Mouse (Mus musculus) left cerebral cortex, adult 8-10 months (tissue): Measurements from ENCODE around the gene Prn. TPM values are rescaled to one million over a fixed set of nuclear protein-coding genes. Genes with fewer than 3 reads are reported as not detected.

ENCODE experiments used
- DNase-seq, 2 experiments: peaks; one replicate each; pipeline ENCODE4 v3.0.0; 2022; ENCODE audit warnings: low spot score in 2 of 2
- total RNA-seq, 4 experiments: library from RNA; stranded (reverse); gene quantifications; 2 replicates each; pipeline ENCODE4 v1.2.4; 2022

Prn gene
- total RNA-seq, 4 experiments from 2014 or later, result not detected

DNA sequence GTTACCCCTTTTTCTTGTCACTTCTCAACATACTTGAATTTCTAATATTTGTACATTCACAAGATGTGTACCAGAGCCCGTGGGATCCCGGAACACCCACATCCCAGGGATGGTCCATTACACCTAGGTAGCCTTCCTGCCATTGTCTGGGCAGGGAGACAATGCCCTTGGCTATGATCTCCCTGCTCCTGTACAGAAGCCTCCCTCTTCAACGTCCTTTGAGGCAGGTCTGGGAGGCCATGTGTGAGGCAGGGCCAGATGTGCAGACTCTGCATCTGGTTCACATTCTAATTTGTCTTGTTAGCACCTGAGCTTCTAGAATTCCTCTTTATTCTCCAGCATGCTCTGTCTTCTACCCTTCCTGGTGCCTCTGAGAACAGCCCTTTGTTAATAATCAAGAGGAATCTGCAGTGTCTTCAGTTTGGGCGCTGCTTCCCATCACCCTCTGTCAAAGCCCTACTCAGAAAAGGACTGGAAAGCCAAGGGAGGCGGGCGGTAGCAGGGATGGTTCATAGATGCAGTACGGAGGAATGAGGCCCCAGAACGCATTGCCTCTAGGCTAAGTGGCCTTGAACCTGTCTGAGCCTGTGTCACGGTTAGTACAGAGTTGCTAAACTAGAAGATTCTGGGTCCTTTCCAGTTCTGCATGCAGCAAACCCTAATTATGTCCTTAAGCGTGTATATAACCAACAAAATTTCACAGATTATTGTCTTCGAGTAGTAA, 39.3 kb downstream of the Prn start:
- no peak for DNase-seq

DNA sequence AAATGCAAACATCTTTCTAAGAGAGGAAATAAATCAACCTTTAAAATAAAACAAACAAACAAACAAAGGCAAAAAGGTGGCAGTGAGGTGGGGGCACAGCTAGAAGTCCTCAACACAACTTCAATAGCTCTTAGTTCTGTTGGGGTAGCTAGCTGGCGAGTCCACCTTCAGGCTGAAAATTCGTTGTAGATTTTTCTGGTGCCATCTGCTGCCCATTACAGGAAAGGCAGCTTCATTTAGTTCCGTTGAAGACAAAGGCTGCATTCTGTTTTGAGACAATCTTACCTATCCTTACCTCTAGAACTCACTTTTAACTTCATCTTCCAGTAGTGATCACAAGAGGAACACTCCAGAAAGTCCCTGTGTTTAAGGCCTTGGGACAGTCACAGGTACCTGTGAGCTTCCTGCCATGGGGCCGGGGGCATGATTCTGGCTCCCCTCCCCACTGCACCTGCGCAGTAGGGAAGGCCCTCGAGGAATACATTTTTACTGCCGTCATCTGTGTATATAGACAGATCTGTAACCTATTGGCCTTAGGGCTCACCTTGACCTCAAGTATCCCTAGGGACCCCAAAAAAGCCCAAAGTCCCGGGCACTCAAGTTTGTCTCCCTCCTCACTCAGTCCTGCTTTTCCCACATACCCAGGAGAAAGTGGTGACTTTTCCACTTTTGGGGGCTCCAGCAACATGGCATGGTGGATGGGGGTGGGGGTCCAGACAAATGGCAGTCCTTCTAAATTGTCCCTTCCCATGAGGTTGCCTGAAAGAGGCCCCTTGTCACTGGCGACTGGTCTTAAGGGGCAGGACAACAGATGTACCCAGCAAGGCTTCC, 40.2 kb downstream of the Prn start:
- no peak for DNase-seq

DNA sequence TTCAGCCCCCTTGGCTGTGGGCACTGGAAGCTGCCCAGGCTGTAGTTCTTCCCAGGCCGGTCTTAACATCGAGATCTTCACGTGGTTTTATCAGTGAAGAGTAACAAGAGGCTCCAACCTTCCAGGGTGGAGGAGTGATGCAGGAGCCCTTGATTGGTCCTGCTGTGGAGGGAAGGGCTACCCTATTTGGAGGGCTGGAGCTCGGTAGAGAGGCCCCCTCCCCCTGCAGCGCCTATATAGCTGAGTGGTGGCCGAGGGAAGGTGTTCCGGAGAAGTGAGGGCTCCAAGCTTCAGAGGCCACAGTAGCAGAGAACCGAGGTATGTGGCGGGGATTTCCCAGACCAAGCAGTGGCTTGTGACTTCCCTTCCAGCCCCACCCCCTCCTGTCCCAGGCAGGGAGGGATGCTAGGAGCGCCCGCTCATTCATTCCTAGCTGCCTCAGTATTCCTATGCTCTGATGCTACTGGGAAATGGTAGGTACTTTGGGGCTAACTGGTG, 40.9 kb downstream of the Prn start, which contains the start of gene Prnd:
TSS of gene Prnd (plus strand) at position 264 of the 498 bp plus-strand sequence.
- no peak for DNase-seq

DNA sequence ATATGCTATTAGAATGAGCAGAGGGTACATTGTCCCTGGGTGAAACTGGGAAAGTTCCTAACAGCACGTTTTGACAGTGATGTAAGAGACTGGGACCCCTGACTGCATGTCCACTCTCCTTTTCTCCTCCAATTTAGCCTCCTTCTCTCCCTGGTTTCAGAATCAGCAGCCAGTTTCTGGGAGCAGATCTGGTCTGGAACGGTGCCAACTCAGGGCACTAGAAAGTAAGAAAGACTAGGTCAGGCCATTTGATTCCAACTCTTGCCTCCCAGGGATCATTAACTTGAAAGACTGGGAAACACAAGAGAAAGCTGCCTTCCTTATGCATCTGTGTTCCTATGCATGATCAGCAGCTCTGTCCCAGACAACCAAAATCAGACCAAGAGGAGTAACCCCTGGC, 42.7 kb downstream of the Prn start:
- DNase-seq, result no peak

DNA sequence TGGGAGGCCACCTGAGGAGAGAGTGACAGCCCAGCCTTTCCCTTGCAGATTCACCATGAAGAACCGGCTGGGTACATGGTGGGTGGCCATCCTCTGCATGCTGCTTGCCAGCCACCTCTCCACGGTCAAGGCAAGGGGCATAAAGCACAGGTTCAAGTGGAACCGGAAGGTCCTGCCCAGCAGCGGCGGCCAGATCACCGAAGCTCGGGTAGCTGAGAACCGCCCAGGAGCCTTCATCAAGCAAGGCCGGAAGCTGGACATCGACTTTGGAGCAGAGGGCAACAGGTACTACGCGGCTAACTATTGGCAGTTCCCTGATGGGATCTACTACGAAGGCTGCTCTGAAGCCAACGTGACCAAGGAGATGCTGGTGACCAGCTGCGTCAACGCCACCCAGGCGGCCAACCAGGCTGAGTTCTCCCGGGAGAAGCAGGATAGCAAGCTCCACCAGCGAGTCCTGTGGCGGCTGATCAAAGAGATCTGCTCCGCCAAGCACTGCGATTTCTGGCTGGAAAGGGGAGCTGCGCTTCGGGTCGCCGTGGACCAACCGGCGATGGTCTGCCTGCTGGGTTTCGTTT, 43.3 kb downstream of the Prn start:
- DNase-seq, result no peak

DNA sequence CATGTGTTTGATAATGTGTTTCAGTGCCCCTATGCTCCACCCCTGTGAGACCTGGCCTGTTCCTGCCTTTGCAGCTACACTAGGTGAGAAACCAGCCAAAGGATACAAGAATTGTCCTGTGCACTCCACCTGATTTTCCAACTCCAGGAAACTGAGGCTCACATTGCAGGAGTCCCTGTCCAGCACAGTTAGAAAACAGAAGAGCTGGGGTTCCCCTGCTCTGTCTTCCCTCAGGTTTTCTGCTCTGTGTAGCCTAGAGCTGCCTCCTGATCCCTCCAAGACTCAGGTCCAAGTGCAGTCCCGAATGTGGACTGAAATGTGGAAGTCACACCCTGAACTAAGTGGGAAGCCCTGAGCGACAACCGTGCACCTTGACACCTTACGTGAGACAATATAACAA, 44.0 kb downstream of the Prn start:
- DNase-seq, result no peak

DNA sequence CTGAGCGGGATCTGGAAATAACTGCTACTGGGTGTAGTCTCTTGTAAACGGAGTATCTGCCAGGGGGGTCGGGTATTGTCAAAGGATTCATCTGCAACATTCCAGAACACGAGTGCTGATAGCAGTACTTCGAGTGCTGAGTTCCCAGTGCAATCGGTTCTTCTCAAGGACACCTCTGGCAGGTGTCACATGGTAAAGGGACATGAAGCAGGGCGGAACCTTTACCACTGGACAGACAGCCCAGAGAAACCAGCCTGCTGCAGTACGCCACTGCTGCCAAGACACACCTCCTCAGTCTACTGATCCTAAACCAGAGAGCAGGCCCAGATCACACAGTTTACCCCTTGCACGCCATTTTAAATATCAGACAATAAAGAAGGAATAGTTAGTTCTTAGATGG, 45.1 kb downstream of the Prn start:
- no peak for DNase-seq

DNA sequence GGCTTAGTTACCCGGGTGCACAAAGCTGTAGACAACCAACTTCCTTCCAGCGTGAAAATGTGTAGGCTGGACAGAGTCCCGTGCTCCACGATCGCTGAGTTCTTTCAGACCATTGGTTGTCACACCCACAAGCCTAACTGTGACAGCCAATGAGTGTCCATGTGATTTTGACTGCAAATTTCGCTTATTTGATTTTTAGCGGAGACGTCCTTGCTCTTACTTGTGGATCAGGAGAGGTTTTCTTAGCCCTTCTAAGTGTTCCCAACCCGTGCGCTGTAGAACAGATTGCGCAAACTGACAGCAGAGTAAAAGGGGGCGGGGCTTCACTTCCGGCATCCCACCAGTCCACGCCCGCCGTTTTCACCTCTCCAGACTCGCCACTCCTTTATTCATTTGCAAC, 45.5 kb downstream of the Prn start:
- no peak for DNase-seq

DNA sequence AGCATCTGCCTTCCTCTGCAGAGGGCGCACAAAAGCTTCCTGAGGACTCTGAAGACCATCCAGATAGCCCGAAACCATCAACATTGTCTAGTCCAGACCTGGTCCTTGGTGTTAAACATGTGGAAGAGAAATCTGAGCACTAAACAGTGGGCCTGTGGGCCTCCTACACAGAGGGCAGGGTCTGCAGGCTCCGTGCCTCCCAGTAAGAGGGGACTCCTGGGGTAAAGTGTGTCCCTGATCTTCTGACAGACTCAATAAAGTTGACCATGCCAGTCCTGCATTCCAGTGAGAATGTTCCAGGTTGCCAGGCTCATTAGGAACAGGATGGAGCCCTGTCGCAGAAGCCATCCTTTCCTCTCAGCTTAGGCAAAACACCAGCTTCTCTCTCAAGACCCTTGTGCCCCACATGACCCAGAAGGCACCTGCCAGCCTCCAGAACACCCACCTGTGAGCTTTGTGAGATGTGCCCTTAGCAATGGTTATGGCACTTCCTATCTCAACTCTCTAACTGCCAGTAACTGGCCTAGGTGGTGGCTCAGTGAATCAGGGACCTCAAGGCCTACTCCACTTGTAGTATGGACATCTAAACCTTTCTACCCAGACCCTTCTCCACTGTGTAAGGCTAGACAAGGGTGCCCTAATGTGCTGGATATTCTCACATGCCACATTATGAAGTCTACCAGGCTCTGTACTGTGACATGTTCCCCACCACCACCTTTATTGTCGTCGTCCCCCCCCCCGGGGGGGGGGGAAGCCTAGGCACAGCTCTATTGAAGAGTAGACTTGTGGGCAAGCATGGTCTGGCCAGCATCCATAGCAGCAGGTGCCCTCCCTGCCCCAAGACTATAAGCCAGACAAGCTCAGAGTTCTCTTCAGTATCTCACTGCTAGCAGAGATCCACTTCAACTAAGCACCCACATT, 46.8 kb downstream of the Prn start:
- no peak for DNase-seq

DNA sequence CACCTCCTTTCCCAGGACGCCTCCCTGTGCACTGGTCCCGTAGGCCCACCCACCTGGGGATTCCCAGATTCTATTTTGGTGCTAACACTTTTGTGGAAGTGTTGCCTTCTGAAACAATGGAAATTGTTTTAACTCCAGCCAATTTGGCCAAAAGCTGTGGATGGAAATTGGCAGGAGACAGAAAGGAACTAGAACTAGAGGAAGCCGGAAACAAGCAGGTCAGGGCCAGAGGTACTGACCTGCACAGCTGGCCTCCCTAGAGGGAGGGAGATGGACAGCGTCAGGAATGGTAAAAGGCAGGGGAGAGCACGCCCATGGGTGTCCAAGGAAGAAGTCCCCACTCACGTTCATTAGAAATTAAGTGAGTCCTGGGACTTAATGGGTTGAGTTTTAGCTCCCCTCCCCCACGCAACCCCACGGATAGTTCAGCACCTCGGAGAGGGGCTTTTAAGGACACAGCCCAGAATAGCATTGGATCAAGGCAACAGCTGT, 48.0 kb downstream of the Prn start:
- no peak for DNase-seq

DNA sequence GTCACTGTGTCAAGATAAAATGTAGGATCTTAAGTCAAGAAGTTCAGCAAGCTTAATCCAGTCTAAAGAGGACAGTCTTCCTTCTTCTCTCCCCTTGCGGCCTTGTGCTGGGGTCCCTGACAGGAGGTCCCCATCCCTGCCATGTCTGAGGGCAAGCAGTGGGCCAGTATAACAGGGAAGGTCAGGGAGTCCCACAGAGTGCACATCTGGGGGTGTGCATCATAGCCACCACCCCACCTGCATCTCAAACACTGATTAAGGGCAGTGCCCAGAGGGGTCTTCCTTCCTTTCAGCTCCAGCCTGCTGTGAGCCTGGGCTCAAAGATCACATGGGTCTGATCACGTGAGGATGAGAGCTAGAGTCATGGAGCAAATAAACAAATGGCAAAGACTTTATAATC, 51.9 kb downstream of the Prn start:
- DNase-seq, result no peak

DNA sequence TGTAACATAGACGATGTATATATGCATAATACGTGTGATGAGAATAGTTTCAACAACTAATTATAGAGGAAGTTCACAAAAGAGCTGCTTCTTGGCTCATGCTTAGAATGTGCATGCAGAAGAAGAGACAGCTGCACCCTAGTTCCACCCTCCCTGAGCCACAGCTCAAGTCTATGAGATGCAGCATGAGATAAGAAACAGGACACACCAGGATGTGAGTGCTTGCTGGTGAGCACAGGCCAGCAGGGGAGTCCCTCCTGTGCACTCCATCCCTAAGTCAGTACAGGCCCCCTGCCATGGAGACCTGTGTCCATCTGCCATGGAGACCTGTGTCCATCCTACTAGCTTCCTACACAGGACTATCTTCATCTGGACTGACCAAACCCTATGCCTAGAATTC, 60.8 kb downstream of the Prn start:
- no peak for DNase-seq

DNA sequence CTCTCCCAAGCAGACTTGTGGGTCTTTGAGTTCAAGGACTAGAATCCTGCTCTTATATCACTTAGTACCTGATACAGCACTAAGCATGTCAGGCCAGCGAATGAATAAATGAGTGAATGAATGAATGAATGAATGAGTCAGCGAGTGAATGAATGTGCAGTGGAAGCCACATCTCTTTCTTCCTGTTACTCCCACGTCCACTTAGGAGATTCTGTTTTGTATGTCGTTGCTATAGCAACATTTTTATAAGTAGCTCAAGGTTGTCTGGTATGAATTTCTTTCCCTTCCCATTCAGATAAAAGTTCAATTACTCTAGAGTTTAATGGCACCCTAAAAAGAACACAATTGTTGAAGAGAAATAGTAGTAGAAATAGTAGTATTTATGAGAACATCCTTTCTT, 61.3 kb downstream of the Prn start:
- no peak for DNase-seq

DNA sequence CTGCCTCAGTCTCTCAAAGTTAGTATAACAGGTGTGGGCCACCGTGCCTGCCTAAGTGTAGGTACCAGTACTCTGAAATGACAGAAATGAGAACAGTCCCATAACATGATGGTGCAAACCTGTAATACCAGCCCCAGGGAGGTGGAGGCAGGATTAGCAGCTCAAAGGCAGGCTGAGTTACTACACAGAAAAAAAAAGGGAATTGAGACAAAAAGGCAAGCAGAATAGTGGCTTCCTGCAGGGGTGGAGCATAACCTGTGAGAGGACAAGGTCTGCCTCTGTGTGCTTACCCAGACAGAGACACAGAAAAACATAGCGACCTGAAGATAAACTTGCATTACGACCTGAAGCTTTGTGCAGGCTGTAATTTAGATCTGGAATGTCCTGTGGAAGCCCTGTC, 66.9 kb downstream of the Prn start:
- no peak for DNase-seq

DNA sequence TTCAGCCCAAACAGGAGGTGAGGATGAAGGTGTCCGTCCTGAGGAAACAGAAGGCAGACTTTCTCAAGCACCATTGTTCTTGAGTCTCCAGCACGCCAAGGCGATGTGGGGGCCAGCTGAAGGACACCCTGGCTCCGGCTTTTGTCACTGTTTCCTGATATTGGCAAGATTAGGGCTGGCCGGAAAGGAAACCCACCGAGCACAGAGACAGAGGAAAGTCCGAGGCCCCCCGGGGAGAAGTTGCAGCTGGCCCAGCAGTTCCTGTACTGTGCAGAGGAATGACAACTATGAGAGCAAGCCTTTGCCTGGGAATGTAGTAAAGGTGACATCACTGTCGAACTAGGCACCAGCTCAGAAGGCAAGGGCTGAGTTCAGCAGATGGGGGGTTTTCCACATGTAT, 71.1 kb downstream of the Prn start:
- DNase-seq, result no peak

DNA sequence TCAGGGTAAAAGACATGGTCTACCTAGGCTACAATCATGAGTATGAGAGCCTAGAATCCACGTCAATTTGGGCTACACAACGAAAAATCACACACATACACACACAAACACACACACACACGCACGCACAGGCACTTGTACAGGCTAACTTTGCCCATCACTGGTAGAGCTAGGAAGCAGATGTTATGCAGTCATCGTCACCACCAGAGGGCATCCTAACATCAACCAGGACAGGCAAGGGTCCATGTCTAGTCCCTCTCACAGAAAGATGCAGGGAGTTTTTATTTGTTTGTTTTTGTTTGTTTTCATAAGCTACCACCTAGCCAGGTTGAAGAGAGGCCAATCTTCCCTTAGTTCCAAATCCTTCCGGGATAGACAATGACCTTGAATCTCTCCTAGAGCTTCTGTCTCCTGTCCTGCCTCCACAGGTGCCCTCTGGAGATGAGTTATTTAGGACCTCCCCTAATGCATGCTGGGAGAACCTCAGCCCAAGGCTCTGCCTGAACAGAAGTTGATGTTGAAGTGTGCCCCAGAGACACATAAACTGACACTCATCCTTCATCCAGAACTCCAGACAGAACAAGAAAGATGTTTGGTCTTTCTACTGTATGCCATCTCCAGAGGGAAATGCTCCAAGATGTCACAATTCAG, 72.9 kb downstream of the Prn start:
- DNase-seq, result no peak

DNA sequence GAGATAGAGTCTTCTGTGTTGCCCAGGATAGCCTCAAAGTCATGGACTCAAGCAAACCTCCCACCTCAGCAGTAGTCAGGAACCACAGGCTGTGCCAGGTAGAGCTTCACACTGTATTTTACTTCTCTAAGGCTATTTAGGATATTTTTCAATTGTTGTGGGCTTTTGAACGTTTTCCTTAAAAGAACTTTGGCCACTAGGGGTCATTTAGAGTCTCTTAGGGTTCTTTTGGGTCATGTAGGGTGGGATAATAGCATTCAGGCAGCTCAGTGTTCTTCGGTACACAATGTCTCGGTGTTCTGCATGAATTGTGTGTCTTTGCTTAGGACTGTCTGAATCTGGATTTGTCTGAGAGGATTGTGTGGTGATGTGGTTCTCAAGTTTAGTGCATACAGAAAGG, 78.2 kb downstream of the Prn start:
- DNase-seq, result no peak

DNA sequence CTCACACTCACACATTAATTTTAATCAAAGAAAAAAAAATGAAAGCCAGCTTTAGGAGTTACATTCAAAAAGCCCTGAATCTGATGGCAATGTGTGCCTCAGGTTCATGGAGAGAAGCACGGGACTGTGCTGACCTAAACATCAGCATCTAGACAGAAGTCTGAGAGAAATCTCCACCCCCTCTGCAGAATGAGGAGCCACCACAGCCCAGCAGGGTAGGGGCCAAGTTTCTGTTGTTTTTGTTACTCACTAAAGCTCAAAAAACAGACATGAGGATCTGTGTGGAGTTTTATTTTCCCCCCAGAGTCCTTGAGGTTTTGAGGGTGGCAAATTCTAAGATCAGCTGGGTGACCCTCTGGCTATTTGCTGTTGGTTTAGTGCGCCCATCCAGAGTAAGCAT, 78.8 kb downstream of the Prn start:
- no peak for DNase-seq

DNA sequence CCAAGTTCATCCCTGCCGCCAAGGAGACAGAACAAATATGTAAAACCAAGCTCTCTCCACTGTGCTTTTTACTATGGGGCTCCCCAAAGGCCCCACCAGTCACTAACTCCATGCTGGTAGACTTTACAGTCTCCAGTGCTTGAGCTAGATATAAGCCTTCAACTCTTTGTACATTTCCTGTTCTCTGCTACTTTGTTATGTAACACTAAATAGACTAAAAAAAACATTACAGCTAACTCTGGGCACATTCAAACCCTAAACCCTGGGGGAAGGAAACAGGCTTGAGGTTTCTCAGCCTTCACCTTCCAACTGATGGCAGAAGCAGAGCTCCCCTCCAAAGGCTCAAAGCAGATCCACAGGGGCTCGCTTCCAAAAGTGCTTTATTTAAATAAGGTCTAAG, 82.7 kb downstream of the Prn start:
- DNase-seq, result no peak

DNA sequence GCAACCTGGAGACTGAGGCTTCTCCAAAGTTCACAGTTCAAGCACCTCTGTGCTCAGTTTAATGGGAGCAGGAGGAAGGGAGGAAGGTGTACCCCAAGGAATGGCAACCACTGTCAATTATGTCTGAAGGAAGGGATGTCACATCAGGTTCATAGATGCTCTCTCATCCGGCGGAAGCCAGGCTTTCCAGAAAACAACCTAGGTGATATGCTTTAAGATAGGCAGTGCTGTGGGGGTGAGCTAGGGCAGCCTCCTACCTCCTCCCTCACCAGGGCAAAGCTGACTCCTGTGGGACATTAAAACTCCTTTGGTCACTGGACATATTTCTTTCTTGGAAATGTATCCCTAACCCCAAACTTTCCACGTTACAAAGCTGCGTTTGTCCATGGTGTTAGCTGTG, 83.4 kb downstream of the Prn start:
- DNase-seq, result no peak
